In the genomic region with DNA sequence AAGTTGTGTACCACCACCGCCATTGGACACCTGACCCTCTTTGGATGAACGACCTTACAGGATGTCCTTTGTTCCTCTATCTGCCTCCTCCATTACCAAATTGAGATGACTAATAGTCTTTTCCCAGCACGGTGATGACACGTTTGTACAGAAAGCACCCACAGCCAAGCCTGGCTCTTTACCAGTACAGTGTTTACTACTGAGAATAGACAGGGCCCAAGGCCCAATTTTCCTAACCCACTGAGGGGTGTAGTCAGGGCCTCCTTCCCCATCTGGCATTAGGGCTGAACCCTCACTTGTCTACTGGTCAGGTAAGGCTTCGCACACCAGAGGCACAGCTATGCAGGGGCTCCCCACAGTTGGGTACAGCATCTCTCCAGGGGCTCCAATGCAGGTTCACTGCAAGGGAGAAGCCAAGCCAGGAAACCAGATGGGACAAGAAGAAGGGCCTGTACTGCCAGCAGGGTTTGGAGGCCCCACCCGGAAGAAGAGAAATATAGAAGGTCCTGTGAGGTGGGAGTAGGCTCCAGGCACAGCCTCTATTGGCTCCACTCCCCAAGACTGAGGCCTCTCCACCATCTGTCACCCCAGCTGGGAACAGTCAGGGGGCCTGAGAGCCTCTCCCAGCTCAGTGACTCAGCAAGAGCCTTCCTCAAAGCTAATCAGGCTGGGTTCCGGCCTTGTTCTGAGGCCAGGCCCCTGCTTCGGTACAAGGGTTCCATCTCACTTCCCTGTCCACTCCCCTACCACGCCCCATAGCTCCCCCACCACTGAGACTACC, we compare ENCODE assay signal across 1 mouse cellular context.
TF ChIP-seq lines count a peak whose summit lies in the region.

No protein-coding gene starts in this region.

TF ChIP-seq in MEL, 35 proteins besides CTCF, POLR2A, EP300 and RAD21:
- TF ChIP-seq TCF12 (IDR thresholded peaks at IDR 0.05; ENCODE audit: low read depth, low read length): 0 out of 2 replicates have a peak, but pooled peaks have one; percentile 31
- peak; percentile 65 for TF ChIP-seq MXI1 (IDR thresholded peaks at IDR 0.05; ENCODE audit: low read depth, low read length)
- TF ChIP-seq ZNF384 (IDR thresholded peaks at IDR 0.05; ENCODE audit: low read depth, low read length): no peak
- no peak for TF ChIP-seq NRF1 (IDR thresholded peaks at IDR 0.05; ENCODE audit: insufficient read depth, low read depth, low read length, poor library complexity, severe bottlenecking)
- no peak for TF ChIP-seq ZMIZ1 (IDR thresholded peaks at IDR 0.05; ENCODE audit: low read depth, low read length)
- peak; percentile 71; the same call in 1 of the 2 replicates for TF ChIP-seq TBP (IDR thresholded peaks at IDR 0.05; ENCODE audit: low read depth, low read length)
- TF ChIP-seq ETS1 (IDR thresholded peaks at IDR 0.05; ENCODE audit: low read depth, low read length): peak; percentile 98
- no peak for TF ChIP-seq MYB (IDR thresholded peaks at IDR 0.05; ENCODE audit: low read depth, low read length)
- TF ChIP-seq BHLHE40 (IDR thresholded peaks at IDR 0.05; ENCODE audit: borderline replicate concordance, low read depth, low read length): no peak
- TF ChIP-seq ZC3H11A (IDR thresholded peaks at IDR 0.05; ENCODE audit: low read depth, low read length): no peak
- TF ChIP-seq RCOR1 (IDR thresholded peaks at IDR 0.05; ENCODE audit: low read depth, low read length): no peak
- TF ChIP-seq MAFK (IDR thresholded peaks at IDR 0.05; ENCODE audit: borderline replicate concordance, low read depth, low read length): 0 out of 2 replicates have a peak, but pooled peaks have one; percentile 53
- TF ChIP-seq GABPA (IDR thresholded peaks at IDR 0.05; ENCODE audit: low read depth, low read length): peak; percentile 79
- TF ChIP-seq KAT2A (conservative IDR thresholded peaks at IDR 0.05; ENCODE audit: low read depth, low read length): peak; percentile 34; the same call in 1 of the 2 replicates
- no peak for TF ChIP-seq E2F4 (IDR thresholded peaks at IDR 0.05; ENCODE audit: borderline replicate concordance, low read depth, low read length)
- peak; percentile 84 for TF ChIP-seq SIN3A (IDR thresholded peaks at IDR 0.05; ENCODE audit: low read length)
- no peak for TF ChIP-seq MAZ (IDR thresholded peaks at IDR 0.05; ENCODE audit: low read depth, low read length)
- TF ChIP-seq CHD2 (IDR thresholded peaks at IDR 0.05; ENCODE audit: low read length): no peak
- 0 out of 2 replicates have a peak, but pooled peaks have one; percentile 3 for TF ChIP-seq USF1 (IDR thresholded peaks at IDR 0.05; ENCODE audit: low read depth, low read length)
- TF ChIP-seq MYC (IDR thresholded peaks at IDR 0.05; ENCODE audit: low read depth, low read length): no peak
- no peak for TF ChIP-seq ZKSCAN1 (IDR thresholded peaks at IDR 0.05; ENCODE audit: low read depth, low read length)
- TF ChIP-seq JUND (IDR thresholded peaks at IDR 0.05; ENCODE audit: low read depth, low read length): 0 out of 2 replicates have a peak, but pooled peaks have one; percentile 9
- no peak for TF ChIP-seq POLR2AphosphoS2 (IDR thresholded peaks at IDR 0.05; ENCODE audit: low read length)
- TF ChIP-seq NELFE (IDR thresholded peaks at IDR 0.05; ENCODE audit: low read depth, low read length): no peak
- 0 out of 2 replicates have a peak, but pooled peaks have one; percentile 15 for TF ChIP-seq MAX (IDR thresholded peaks at IDR 0.05; ENCODE audit: low read length)
- no peak for TF ChIP-seq MEF2A (IDR thresholded peaks at IDR 0.05; ENCODE audit: extremely low read depth, insufficient replicate concordance, low read depth, low read length, poor library complexity, severe bottlenecking)
- TF ChIP-seq HCFC1 (IDR thresholded peaks at IDR 0.05; ENCODE audit: low read depth, low read length): peak; percentile 60; the same call in 1 of the 2 replicates
- no peak for TF ChIP-seq USF2 (IDR thresholded peaks at IDR 0.05; ENCODE audit: borderline replicate concordance in 1 of 2, insufficient read depth in 1 of 2, low read depth in 1 of 2, low read length in 2 of 2)
- no peak for TF ChIP-seq CHD1 (IDR thresholded peaks at IDR 0.05; ENCODE audit: low read depth, low read length)
- no peak for TF ChIP-seq GATA1 (IDR thresholded peaks at IDR 0.05; ENCODE audit: low read depth, low read length)
- no peak for TF ChIP-seq UBTF (IDR thresholded peaks at IDR 0.05; ENCODE audit: borderline replicate concordance, insufficient read depth, low read depth, low read length)
- TF ChIP-seq TAL1 (IDR thresholded peaks at IDR 0.05; ENCODE audit: low read length): peak; percentile 41; the same call in 1 of the 2 replicates
- TF ChIP-seq ELF1 (IDR thresholded peaks at IDR 0.05; ENCODE audit: low read depth, low read length): peak; percentile 75
- TF ChIP-seq POLR2AphosphoS5 (IDR thresholded peaks at IDR 0.05; ENCODE audit: borderline replicate concordance, low read depth, low read length): no peak
- TF ChIP-seq SMC3 (IDR thresholded peaks at IDR 0.05; ENCODE audit: low read depth, low read length): no peak
